Mouse (Mus musculus): ENCODE data around the gene Ttc4.
A peak's percentile ranks its signal among the peaks of the same experiment; 100 is the strongest.

Ttc4 gene

GRCm38 (mm10) chr4:106678442-106679118 is at the start of gene Ttc4:
Gene Ttc4, minus strand, starts transcription at chr4:106678944.
- peak; percentile 63 to 77 for DNase-seq (ENCODE audit: low spot score in 2 of 2)

DNA sequence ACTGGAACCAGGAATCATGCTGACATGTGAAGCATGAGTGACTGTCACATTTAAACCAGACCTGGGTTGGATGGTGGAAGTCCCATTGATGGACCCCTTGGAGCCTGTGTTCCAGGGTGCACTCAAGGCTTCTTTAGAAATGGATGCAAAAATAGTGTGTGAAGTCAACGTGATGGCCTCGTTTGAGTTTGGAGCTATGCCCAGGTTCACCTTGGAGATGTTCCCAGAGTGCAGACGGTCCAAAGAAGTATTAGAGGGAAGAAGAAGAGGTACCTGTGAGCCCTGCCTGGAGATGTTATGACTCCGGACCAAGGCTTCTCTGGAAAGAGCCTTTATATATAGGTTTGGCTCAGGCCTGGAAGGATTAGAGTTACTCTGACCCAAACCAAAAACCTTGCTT is 41.9 kb upstream of the Ttc4 start:
- DNase-seq (ENCODE audit: low spot score in 2 of 2): no peak

DNA sequence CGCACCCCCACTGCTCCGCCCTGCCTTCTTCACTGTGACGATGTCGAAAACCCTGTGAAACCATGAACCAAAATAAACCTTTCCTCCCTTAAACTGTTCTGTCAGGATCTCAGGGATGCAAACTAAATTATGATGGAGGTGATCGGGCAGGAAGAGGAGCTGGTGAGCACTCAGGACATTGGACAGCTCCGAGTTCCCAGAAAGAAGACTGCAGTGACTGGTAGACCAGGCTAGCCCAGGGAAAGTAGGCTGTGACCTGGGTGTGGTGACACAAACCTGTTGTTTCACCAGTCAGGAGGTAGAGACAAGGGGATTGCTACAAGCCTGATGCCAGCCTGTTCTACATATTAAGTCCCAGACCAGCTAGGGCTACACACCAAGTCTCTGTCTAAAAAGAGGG is 34.9 kb upstream of the Ttc4 start:
- DNase-seq (ENCODE audit: low spot score in 2 of 2): no peak

- peak; percentile 68 to 75 for DNase-seq (ENCODE audit: low spot score in 2 of 2)
These were observed 29.7 kb upstream of the Ttc4 start for GRCm38 (mm10) chr4:106708408-106708807.

DNA sequence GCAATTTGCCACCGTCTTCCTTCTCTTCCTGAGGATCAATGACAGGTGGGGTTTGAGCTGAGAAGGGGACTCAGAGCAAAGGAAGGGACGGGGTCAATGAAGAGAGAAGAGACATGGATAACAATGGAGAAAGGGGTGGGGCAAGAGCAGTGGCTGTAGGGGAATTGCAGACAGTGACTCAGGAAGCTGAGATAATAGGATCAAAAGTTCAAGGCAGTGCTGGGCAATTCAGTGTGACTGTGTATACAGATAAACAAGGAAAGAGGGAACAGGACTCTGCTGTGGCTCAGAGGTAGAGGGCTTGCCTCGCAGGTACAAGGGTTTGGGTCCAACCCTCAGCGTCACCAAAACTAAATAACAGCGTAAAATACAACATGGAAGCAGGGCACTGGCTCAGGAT is 29.2 kb upstream of the Ttc4 start:
- no peak for DNase-seq (ENCODE audit: low spot score in 2 of 2)

DNA sequence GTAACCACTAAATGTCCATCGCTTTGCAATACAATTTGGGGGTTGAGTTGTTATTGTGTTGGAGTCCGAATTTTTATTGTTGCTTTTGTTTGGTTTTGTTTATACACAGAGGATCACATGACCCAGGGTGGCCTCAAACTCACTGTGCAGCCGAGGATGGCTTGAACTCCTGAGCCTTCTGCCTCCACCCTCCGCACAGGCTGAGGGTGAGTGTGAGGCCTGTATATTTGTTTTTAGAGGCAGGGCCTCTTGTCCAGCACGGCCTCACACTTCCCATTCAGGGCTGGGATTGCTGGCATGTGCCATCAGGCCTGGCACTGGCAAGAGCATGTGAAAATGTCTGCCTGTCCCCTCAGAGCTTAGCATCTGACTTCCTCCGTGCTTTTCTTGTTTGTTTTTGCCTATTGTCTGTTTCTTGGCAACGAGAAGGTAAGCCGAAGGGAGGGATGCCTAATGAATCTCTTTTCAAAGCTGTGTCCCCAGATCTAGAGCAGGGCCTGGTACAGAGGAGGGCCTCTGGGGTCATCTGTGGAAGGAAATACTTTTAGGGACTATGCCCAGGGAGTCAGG is 26.4 kb upstream of the Ttc4 start:
- DNase-seq (ENCODE audit: low spot score in 2 of 2): no peak

- DNase-seq (ENCODE audit: low spot score in 2 of 2): peak; percentile 40 to 45
These were observed 25.7 kb upstream of the Ttc4 start for GRCm38 (mm10) chr4:106704416-106704815.

DNA sequence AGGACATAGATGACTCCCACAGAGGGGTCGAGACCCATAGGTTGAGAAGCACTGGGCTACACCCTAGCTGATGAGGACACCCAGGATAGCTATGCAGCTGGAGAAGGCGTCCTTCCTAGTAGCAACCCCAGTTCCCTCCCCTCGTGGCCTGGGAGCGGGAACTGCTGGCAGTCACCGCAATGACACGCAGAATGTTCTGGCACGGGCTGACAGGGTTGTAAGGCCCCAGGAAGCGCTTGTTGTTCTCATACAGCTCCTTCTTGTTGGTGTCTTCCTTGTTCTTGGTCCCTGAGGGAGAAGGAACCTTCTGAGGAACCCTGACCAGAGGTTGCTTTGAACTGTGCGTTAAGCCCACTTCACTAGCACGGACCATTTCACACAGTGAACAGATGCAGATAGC is 25.2 kb upstream of the Ttc4 start:
- no peak for DNase-seq (ENCODE audit: low spot score in 2 of 2)

GRCm38 (mm10) chr4:106700798-106701197 is 22.1 kb upstream of the Ttc4 start:
- DNase-seq (ENCODE audit: low spot score in 2 of 2): no peak

DNA sequence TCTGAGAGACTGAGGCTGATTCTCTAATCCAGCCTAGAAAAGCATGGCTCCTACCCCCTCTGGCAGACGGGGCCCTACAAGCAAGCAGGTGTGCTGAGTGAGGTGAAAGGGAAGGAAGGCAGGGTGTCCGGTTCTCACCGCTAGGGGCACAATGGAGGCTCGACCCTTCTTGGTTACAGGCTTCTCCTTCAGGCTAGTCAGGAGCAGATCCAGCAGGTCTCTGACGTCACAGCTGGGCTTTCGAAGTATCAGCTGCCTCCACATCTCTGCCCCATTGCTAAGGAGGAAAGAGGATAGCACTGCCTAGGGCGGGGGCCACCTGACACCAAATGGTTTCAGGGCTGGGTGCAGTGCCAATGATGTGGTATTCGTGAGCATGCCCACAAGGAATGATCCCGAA is 21.2 kb upstream of the Ttc4 start:
- DNase-seq (ENCODE audit: low spot score in 2 of 2): peak in 1 of 2 experiments; percentile 34

GRCm38 (mm10) chr4:106693841-106694430 is 15.2 kb upstream of the Ttc4 start:
- no peak for DNase-seq (ENCODE audit: low spot score in 2 of 2)

GRCm38 (mm10) chr4:106688636-106689296 is 10.0 kb upstream of the Ttc4 start:
- DNase-seq (ENCODE audit: low spot score in 2 of 2): no peak

DNA sequence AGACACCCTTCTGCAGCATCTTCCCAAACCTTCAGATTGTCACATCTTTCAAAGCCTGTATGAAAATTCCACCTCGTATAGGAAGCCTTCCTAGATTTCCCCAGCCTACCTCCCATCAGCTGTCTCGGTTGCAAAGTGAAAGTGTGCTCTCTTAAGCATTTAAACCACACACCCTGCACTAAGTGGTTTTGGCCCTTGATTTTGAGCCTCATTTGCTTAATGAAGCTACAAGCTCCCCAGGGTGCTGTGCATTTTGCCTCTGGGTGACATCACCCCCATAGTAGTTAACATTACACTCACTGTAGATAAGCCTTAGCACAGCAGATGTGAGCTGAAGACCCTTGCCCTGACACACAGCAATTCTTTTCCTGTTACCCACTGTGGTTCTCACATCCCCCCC is 2.2 kb upstream of the Ttc4 start:
- DNase-seq (ENCODE audit: low spot score in 2 of 2): no peak

DNA sequence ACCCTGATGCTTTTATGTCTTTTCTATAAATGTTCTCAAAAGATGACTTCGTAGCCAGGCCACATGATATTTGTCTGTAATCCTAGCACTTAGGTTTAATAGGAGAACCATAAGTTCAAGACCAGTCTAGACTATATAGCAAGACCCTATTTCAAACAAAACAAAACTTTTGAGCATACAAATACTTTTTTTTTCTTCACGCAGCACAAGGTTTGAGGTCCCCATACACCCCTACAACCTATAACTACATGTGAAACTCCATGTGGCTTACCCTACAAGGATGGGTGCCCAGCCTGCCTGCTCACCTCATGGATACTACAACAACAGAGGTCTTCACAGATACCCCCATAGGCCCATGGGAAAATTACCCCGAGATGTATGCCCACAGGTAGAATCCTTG is 408 bp upstream of the Ttc4 start:
- no peak for DNase-seq (ENCODE audit: low spot score in 2 of 2)

- no peak for DNase-seq (ENCODE audit: low spot score in 2 of 2)
These were observed 2.0 kb downstream of the Ttc4 start for GRCm38 (mm10) chr4:106676749-106677148.

DNA sequence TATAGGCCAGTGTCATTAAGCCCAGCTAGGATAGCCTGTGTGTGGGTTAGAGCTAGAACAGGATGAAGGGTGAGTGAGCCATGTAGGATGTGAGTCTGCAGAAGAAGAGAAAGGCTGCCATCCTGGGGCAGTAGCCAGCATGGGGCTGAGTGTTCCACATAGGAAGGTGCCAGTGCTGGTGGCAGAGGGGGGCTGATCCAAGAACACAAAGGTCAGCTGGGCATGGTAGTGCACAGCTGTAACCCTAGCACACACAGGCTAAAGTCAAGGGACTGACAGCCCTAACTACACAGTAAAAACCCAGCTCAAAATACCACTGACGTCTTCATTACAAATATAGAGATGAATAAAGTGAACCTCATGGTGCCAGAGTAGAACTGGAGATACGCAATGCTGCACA is 12.2 kb downstream of the Ttc4 start:
- DNase-seq (ENCODE audit: low spot score in 2 of 2): no peak

DNA sequence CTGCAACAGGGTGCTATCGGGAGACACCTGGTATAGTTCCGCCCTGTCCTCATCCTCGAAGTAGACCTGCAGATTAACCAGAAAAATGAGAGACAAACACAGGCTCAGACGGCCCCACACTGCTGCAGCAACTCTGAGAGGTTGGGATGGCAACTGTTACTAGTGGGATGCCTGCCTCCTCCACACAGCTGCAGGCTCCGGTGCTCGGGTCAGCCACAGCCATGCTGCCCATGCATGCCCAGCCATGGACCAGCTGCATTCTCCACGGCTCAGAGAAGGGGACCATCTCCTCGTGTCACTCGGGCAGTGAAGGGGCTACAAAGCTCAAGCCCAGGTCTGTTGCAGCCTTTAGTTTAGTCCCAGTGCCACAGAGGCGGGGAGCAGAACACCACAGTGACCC is 13.1 kb downstream of the Ttc4 start:
- DNase-seq (ENCODE audit: low spot score in 2 of 2): no peak

GRCm38 (mm10) chr4:106665269-106665668 is 13.5 kb downstream of the Ttc4 start:
- no peak for DNase-seq (ENCODE audit: low spot score in 2 of 2)

DNA sequence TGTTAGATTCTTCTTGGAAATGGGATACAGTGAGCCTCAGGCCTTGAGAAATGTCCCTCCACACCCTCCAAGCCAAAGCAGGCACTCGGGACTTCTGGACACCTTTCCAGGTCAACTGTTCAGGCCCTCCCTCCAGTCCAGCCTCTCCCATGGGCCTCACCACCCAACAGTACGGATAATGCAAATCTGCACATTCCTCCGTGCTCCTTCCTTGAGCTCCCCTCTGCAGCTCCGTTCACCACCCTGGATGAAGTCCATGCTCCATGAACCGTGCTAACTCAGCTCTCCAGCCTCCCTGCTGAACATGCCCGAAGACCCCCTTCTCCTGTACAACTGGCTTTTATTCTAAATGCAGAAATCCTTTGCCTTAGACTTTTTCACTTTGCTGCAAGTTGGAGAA is 14.0 kb downstream of the Ttc4 start:
- DNase-seq (ENCODE audit: low spot score in 2 of 2): no peak

DNA sequence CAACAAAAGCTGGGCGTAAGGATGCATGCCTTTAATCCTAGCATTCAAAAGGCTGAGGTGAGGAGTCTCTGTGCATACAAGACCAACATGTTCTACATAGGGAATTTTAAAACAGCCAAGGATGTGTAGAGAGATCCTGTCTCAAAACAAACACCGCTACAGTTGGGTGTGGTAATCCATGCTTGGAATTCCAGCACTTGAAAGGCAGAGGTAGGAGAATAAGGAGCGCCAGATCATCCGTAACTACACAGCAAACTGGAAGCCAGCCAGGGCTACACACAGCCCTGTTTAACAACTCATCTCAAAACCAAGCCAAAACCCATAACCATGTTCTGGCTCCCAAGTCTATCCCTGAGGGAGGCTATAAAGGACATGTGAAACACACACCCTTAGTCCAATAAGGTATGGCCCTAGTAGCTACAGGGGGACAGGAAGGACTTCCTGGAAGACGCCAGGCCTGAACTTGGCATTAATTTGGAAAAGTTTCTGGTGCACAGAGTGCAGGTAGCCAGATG is 14.7 kb downstream of the Ttc4 start:
- DNase-seq (ENCODE audit: low spot score in 2 of 2): no peak

- no peak for DNase-seq (ENCODE audit: low spot score in 2 of 2)
These were observed 23.1 kb downstream of the Ttc4 start for GRCm38 (mm10) chr4:106655681-106656080.

DNA sequence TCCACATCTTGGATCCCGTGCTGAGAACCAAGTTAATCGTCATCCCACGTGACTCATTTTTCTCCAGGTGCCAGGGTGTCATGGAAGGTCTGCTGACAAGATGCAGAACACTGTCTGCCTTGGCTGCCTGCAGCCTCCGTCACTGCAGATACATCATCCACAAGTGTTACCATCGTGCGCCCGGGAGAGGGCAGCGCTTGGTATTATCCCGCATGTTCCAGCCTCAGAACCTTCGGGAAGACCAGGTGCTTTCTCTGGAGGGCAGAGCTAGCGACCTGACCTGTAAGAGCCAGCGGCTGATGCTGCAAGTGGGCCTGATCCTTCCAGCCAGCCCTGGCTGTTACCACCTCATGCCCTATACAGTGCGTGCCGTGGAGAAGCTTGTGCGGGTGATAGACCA is 25.7 kb downstream of the Ttc4 start:
- no peak for DNase-seq (ENCODE audit: low spot score in 2 of 2)

DNA sequence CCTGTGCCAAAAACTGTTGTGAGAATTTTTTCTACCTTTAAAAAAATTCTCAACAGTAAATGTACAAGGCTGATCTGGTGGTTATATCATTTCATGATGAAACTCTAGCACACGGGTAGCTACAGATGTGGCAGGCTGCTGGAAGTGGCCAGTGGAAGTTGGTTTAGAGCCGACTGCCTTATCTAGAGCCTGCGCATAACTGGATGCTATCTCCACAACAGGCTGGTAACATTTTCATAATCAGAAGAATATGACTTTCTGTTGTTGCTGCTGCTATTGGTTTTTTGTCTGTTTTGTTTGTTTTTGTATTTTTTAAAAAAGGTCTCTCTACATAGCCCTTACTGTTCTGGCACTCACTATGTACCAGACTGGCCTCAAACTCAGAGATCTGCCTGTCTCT is 26.2 kb downstream of the Ttc4 start:
- no peak for DNase-seq (ENCODE audit: low spot score in 2 of 2)
